Mouse (Mus musculus) NIH3T3 (cell line): ENCODE data around the gene Reln.

Experiments
- DNase-seq: peaks from one replicate; pipeline ENCODE4 v3.0.0-alpha.2; 2012; ENCODE audit warnings: low read depth

Reln gene

GRCm38 (mm10) chr5:21934173-21934698, 410.3 kb downstream of the Reln start:
- DNase-seq: no peak

GRCm38 (mm10) chr5:21933340-21934075, 411.0 kb downstream of the Reln start:
- no peak for DNase-seq

GRCm38 (mm10) chr5:21931151-21931550, 413.4 kb downstream of the Reln start:
- DNase-seq: no peak

- DNase-seq: no peak
These were observed 424.2 kb downstream of the Reln start for GRCm38 (mm10) chr5:21920310-21920709.

GRCm38 (mm10) chr5:21919281-21919780, 425.2 kb downstream of the Reln start:
- DNase-seq: no peak

GRCm38 (mm10) chr5:21915973-21916372, 428.5 kb downstream of the Reln start:
- DNase-seq: no peak

GRCm38 (mm10) chr5:21914776-21915175, 429.7 kb downstream of the Reln start:
- no peak for DNase-seq

GRCm38 (mm10) chr5:21912835-21913530, 431.5 kb downstream of the Reln start:
- no peak for DNase-seq

- no peak for DNase-seq
These were observed 433.8 kb downstream of the Reln start for GRCm38 (mm10) chr5:21910726-21911125.

GRCm38 (mm10) chr5:21909713-21910112, 434.8 kb downstream of the Reln start:
- peak; percentile 11 for DNase-seq

- DNase-seq: no peak
These were observed 443.1 kb downstream of the Reln start for GRCm38 (mm10) chr5:21901411-21901810.

- no peak for DNase-seq
These were observed 443.6 kb downstream of the Reln start for GRCm38 (mm10) chr5:21900891-21901290.

- no peak for DNase-seq
These were observed 445.6 kb downstream of the Reln start for GRCm38 (mm10) chr5:21898875-21899274.

- no peak for DNase-seq
These were observed 447.9 kb downstream of the Reln start for GRCm38 (mm10) chr5:21896586-21896985.

GRCm38 (mm10) chr5:21894168-21894567, 450.3 kb downstream of the Reln start:
- no peak for DNase-seq

GRCm38 (mm10) chr5:21866750-21867149, 477.8 kb downstream of the Reln start:
- DNase-seq: no peak

- DNase-seq: peak; percentile 49
These were observed 478.2 kb downstream of the Reln start for GRCm38 (mm10) chr5:21866311-21866712.

GRCm38 (mm10) chr5:21865346-21866107, 479.0 kb downstream of the Reln start, which contains the start of gene Slc26a5:
TSS of gene Slc26a5 (minus strand) at chr5:21865604.
- DNase-seq: no peak

GRCm38 (mm10) chr5:21858653-21859052, 485.8 kb downstream of the Reln start:
- DNase-seq: no peak

- DNase-seq: no peak
These were observed 492.7 kb downstream of the Reln start for GRCm38 (mm10) chr5:21851679-21852340.

GRCm38 (mm10) chr5:21847438-21847837, 497.1 kb downstream of the Reln start:
- DNase-seq: no peak
